Mouse (Mus musculus) midbrain, postnatal 0 days (tissue): ENCODE measurements at regions not wholly inside any gene's neighbourhood (a gene's known extent, or its start where the extent isn't known, plus 50 kb on each side); places are given as distances from the start of the nearest gene placed in this dataset.

Experiments used
- ATAC-seq: fragments of 200-750 bp; cut with Nextera tagmentation; 2 replicates; pipeline ENCODE4 v1.8.0; 2017; ENCODE audit warnings: moderate number of reproducible peaks, mild to moderate bottlenecking, moderate TSS enrichment, moderate library complexity; ENCODE audit not compliant: low FRiP score
- DNase-seq: peaks from one replicate; pipeline ENCODE4 v3.0.0-alpha.2; 2015; ENCODE audit warnings: low spot score
- H3K27ac ChIP-seq: fragments of 300-500 bp; sonication (generic); 2 replicates; pipeline ENCODE4 v1.5.1; 2014; ENCODE audit warnings: low read depth, mild to moderate bottlenecking, low read length, mixed read lengths
- H3K27me3 ChIP-seq: fragments of 300-500 bp; sonication (generic); 2 replicates; pipeline ENCODE4 v1.6.1; 2014; ENCODE audit warnings: low read length, control low read depth, mixed read lengths; ENCODE audit not compliant: insufficient read depth
- H3K36me3 ChIP-seq: fragments of 300-500 bp; sonication (generic); 2 replicates; pipeline ENCODE4 v1.6.1; 2014; ENCODE audit warnings: low read length, control low read depth, mixed read lengths; ENCODE audit not compliant: insufficient read depth
- H3K4me1 ChIP-seq: fragments of 300-500 bp; sonication (generic); 2 replicates; pipeline ENCODE4 v1.6.1; 2014; ENCODE audit warnings: mild to moderate bottlenecking, control low read depth, antibody characterized with exemption, low read length, mixed read lengths; ENCODE audit not compliant: insufficient read depth
- H3K4me2 ChIP-seq: fragments of 300-500 bp; sonication (generic); 2 replicates; pipeline ENCODE4 v1.6.1; 2014; ENCODE audit warnings: low read depth, mild to moderate bottlenecking, low read length, mixed read lengths; ENCODE audit not compliant: poor library complexity, severe bottlenecking
- H3K4me3 ChIP-seq: fragments of 300-500 bp; sonication (generic); 2 replicates; pipeline ENCODE4 v1.5.1; 2014; ENCODE audit warnings: low read depth, mild to moderate bottlenecking, low read length, moderate library complexity
- H3K9ac ChIP-seq: fragments of 300-500 bp; sonication (generic); replicated peaks from 2 replicates; pipeline ENCODE4 v1.6.1; 2014; ENCODE audit warnings: mild to moderate bottlenecking, low read length, moderate library complexity, mixed read lengths; ENCODE audit not compliant: poor library complexity, severe bottlenecking
- H3K9me3 ChIP-seq: fragments of 300-500 bp; sonication (generic); 2 replicates; pipeline ENCODE4 v1.6.1; 2016; ENCODE audit warnings: low read length, control low read depth
- CTCF ChIP-seq: IDR thresholded peaks from 2 replicates; pipeline ENCODE4 v1.5.1; 2016; ENCODE audit warnings: antibody characterized with exemption, mild to moderate bottlenecking
- WGBS: fragments of 180-500 bp; shearing (Covaris S2); extraction: QIAGEN DNeasy Blood & Tissue Kit; methylation state at CpG from one replicate; pipeline ENCODE4 v1.1.7; 2014; 5-methylcytosine and 5-hydroxymethylcytosine counted together

- Histone ChIP-seq H3K36me3 (no peaks in the 10 kb centered on the region), H3K4me1 (no peaks in the 10 kb centered on the region), H3K9me3 (no peaks in the 10 kb centered on the region), H3K27me3 (no peaks in the 10 kb centered on the region), H3K27ac (no peak overlapping the region), H3K4me2 (no peak overlapping the region), H3K4me3 (no peak overlapping the region), H3K9ac (no peak overlapping the region)
- ATAC-seq = peak; percentile 52; the same call in 1 of the 2 replicates
- 17% methylated on average over 3 of the region's 3 CpGs for WGBS
- peak; percentile 34 for DNase-seq
- TF ChIP-seq CTCF = peak; percentile 69
These were observed 55.9 kb upstream of the Ddx3x start for GRCm38 (mm10) chrX:13224902-13225301.

DNA sequence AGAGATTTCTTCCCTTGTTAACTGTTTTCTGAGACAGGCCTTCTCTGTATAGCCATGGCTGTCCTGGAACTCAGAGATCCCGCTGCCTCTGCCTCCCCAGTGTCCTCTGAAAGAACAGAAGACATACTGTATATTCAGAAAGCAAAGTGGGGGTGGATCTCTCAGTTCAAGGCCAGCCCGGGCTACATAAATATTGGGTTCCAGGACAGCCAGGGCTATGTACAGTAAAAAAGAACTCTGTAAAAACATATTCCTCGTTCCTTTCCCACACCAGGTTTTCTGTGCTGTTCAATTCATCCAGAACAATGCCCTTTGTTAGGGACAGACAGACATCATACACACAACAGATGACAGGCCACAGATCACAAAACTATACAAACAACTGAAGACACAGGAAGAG, 54.3 kb upstream of the Ddx3x start:
- Histone ChIP-seq H3K4me2 (no peak overlapping the region), H3K9me3 (no peaks in the 10 kb centered on the region), H3K4me3 (no peak overlapping the region), H3K4me1 (no peaks in the 10 kb centered on the region), H3K9ac (no peak overlapping the region), H3K27ac (no peak overlapping the region), H3K27me3 (no peaks in the 10 kb centered on the region), H3K36me3 (no peaks in the 10 kb centered on the region)
- WGBS = 81% methylated on average over 3 of the region's 3 CpGs
- ATAC-seq (no peak), DNase-seq (no peak)
- TF ChIP-seq CTCF = no peak

GRCm38 (mm10) chrX:13229891-13230614, 50.7 kb upstream of the Ddx3x start:
- 31% methylated on average over 8 of the region's 8 CpGs for WGBS
- peak overlapping the region; percentile 29 for H3K4me3 ChIP-seq
- H3K4me2 ChIP-seq = peak overlapping the region; percentile 39
- peak; percentile 74 for TF ChIP-seq CTCF
- no peak overlapping the region; the same call in 1 of the 2 replicates for H3K9ac ChIP-seq
- DNase-seq (peak; percentile 50), ATAC-seq (peak; percentile 79)
- no peaks in the 10 kb centered on the region for H3K4me1 ChIP-seq
- no peaks in the 10 kb centered on the region for H3K36me3 ChIP-seq
- H3K27me3 ChIP-seq = no peaks in the 10 kb centered on the region
- no peaks in the 10 kb centered on the region for H3K9me3 ChIP-seq
- peak overlapping the region; percentile 72 for H3K27ac ChIP-seq

DNA sequence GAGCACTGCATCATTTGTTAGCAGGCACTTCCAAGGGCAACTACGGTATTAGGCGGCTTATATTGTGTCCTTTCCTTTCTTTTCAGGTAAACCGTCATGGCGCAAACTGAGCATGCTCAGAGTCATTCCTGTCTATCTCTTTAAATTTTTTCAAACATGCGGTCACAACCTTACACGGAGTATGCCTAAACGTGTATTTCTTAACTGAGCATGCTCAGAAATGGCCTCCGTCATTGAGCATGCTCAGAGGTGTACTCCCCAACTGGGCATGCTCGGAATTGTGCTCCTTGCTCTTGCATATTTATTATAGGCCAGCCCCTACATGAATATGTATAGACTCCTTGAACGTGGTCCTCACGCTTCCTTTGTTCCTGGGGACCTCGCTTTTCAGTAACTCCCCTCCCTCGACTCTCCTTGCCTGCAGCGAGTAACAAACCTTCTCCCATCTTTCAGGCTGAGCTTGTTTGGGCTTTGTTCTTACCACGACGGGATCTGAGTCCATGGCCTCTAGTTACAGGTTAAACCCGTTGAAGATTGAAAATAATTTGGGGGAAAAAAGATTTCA, 50.1 kb upstream of the Ddx3x start:
- Histone ChIP-seq H3K27me3 (no peaks in the 10 kb centered on the region), H3K4me2 (peak overlapping the region; percentile 41), H3K4me3 (peak overlapping the region; percentile 29), H3K4me1 (no peaks in the 10 kb centered on the region), H3K9me3 (no peaks in the 10 kb centered on the region), H3K36me3 (no peaks in the 10 kb centered on the region), H3K9ac (no peak overlapping the region; the same call in 1 of the 2 replicates), H3K27ac (peak overlapping the region; percentile 72)
- ATAC-seq (peak; percentile 98), DNase-seq (peak; percentile 96)
- 12% methylated on average over 17 of the region's 17 CpGs for WGBS
- peak; percentile 23; the same call in 1 of the 2 replicates for TF ChIP-seq CTCF
